Mouse (Mus musculus) stomach, postnatal 0 days (tissue): ENCODE data around the gene Gm28051.

Source experiments
- CTCF ChIP-seq: IDR thresholded peaks from 2 replicates; pipeline ENCODE4 v1.5.1; 2016; ENCODE audit warnings: antibody characterized with exemption, low read depth, mild to moderate bottlenecking, moderate library complexity
- EP300 ChIP-seq: optimal IDR thresholded peaks from 2 replicates; pipeline ENCODE3; 2016; ENCODE audit warnings: antibody characterized with exemption

DNA sequence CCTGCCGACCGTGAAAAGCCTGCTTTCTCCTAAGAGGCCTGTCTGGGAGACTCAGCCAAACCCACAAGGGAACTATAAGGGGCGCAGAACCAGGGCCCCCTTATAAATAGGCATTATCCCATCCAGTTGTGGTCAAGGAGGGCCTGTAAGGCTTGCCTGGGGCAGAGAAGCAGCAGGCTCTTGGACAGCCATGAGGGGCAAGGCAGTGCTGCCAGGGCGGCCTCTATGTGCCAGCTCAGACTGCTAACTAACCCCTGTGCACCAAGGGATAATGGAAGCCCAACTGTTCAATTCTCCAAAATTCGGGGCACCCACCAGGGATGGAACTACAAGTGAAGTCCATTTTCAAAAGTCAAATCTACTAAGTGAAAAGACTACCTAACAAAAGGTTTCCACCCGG is 54.1 kb downstream of the Gm28051 start:
- no peak for TF ChIP-seq CTCF
- no peak for TF ChIP-seq EP300
